Mouse (Mus musculus) midbrain, embryonic 11.5 days (tissue): ENCODE measurements at regions not wholly inside any gene's neighbourhood (a gene's known extent, or its start where the extent isn't known, plus 50 kb on each side); places are given as distances from the start of the nearest gene placed in this dataset.

Source experiments
- ATAC-seq: fragments of 200-750 bp; cut with Nextera tagmentation; 2 replicates; pipeline ENCODE4 v1.8.0; 2017; ENCODE audit warnings: moderate TSS enrichment, moderate library complexity; ENCODE audit not compliant: low FRiP score
- DNase-seq: peaks from one replicate; pipeline ENCODE4 v3.0.0; 2015; ENCODE audit warnings: low spot score; ENCODE audit errors: missing footprints
- H3K27ac ChIP-seq: fragments of 300-500 bp; sonication (generic); 2 replicates; pipeline ENCODE4 v1.5.1; 2014; ENCODE audit warnings: low read depth, low read length
- H3K27me3 ChIP-seq: fragments of 300-500 bp; sonication (generic); 2 replicates; pipeline ENCODE4 v1.6.1; 2014; ENCODE audit warnings: mild to moderate bottlenecking, low read length, moderate library complexity, mixed read lengths; ENCODE audit not compliant: control insufficient read depth, insufficient read depth
- H3K36me3 ChIP-seq: fragments of 300-500 bp; sonication (generic); 2 replicates; pipeline ENCODE4 v1.6.1; 2014; ENCODE audit warnings: mild to moderate bottlenecking, low read length, moderate library complexity, mixed read lengths; ENCODE audit not compliant: control insufficient read depth, insufficient read depth
- H3K4me1 ChIP-seq: fragments of 300-500 bp; sonication (generic); 2 replicates; pipeline ENCODE4 v1.6.1; 2014; ENCODE audit warnings: low read length; ENCODE audit not compliant: control insufficient read depth, insufficient read depth
- H3K4me2 ChIP-seq: fragments of 300-500 bp; sonication (generic); 2 replicates; pipeline ENCODE4 v1.6.1; 2014; ENCODE audit warnings: mild to moderate bottlenecking, moderate library complexity
- H3K4me3 ChIP-seq: fragments of 300-500 bp; sonication (generic); 2 replicates; pipeline ENCODE4 v1.5.1; 2014; ENCODE audit warnings: low read depth, low read length
- H3K9ac ChIP-seq: fragments of 300-500 bp; sonication (generic); 2 replicates; pipeline ENCODE4 v1.6.1; 2014; ENCODE audit warnings: low read length
- H3K9me3 ChIP-seq: fragments of 300-500 bp; sonication (generic); 2 replicates; pipeline ENCODE4 v1.6.1; 2016; ENCODE audit warnings: low read length; ENCODE audit not compliant: control insufficient read depth
- WGBS: fragments of 180-500 bp; shearing (Covaris S2); extraction: QIAGEN DNeasy Blood & Tissue Kit; methylation state at CpG from one replicate; pipeline ENCODE4 v1.1.7; 2014; 5-methylcytosine and 5-hydroxymethylcytosine counted together

DNA sequence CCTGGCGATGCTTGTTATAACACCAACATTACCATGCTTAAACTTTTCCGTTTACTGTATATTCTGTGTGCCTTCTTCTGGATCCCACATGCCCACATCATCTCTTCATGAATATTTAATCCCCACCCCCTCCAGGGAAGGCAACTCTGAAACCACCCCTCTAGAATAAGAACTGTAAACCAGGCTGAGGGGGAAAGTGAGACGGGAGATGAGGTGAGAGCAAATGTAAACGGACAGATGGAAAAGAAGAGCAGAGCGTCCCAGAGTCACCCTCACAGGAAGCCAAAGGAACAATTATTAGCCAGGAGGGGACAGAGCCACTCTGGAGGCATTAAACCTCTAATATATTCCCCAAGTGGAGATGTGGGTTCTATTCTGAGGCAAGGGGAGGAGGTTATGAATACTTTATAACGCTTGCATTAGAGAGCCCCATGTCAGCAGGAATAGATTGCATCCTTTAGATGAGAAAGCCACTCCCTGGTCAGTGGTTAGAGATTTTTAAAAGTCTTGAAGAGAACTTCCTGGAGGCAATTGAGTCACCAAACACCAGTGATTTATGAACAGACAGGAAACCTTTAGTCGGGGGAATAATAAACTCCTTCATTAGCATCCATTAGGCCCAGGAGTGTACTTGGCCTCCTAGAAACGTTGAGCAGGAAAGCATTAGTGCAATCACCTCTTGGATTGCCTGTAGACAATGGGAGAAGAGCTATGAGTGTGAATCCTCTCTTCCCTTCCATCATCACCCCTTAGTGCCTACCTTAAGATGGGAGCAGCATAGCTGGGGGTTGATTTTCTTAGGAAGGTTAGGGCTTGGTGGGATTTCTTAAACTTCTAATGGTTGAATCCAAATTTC lies 220.1 kb downstream of the Elavl2 start:
- Histone ChIP-seq H3K9me3 (no peaks in the 10 kb centered on the region), H3K4me2 (no peak overlapping the region), H3K36me3 (no peaks in the 10 kb centered on the region), H3K9ac (no peak overlapping the region), H3K4me3 (no peak overlapping the region), H3K27ac (no peak overlapping the region), H3K27me3 (no peaks in the 10 kb centered on the region), H3K4me1 (no peaks in the 10 kb centered on the region)
- WGBS, result 82% methylated on average over 8 of the region's 8 CpGs
- DNase-seq, result no peak
- no peak for ATAC-seq

- H3K27ac ChIP-seq, result no peak overlapping the region
- H3K27me3 ChIP-seq, result no peaks in the 10 kb centered on the region
- no peaks in the 10 kb centered on the region for H3K36me3 ChIP-seq
- H3K4me3 ChIP-seq, result no peak overlapping the region
- no peak overlapping the region for H3K9ac ChIP-seq
- H3K9me3 ChIP-seq, result no peaks in the 10 kb centered on the region
- DNase-seq, result no peak
- WGBS, result 60% methylated on average over 11 of the region's 11 CpGs
- H3K4me1 ChIP-seq, result peaks cover 3% of the 10 kb centered on the region
- no peak overlapping the region for H3K4me2 ChIP-seq
- ATAC-seq, result peak; percentile 40; the same call in 1 of the 2 replicates
Measured at GRCm38 (mm10) chr4:91164280-91165121, 236.1 kb downstream of the Elavl2 start.

GRCm38 (mm10) chr4:91157047-91157446 lies 243.5 kb downstream of the Elavl2 start:
- Histone ChIP-seq H3K4me3 (no peak overlapping the region), H3K36me3 (no peaks in the 10 kb centered on the region), H3K27me3 (no peaks in the 10 kb centered on the region), H3K27ac (no peak overlapping the region), H3K9ac (no peak overlapping the region), H3K4me2 (no peak overlapping the region), H3K9me3 (no peaks in the 10 kb centered on the region), H3K4me1 (no peaks in the 10 kb centered on the region)
- DNase-seq (no peak), ATAC-seq (no peak)
- 63% methylated on average over 6 of the region's 7 CpGs for WGBS

DNA sequence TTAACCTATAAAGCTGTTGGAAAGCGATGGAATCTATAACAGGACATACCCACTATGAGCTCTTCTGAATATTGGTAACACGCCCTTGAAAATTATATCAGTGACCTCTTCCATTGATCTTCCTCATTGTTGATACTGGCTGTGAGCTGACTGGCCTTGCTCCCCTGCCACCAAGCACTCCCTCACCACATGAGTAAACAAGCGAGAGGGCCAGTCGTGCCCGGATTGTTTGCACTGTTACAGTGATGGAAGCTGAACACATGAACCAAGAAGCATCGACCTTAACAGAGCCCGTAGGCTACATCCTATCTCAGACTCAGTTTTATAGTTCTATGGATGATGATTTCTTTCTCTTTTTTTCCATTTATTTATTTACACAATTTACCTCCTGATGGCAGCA lies 255.9 kb downstream of the Elavl2 start:
- Histone ChIP-seq H3K27ac (no peak overlapping the region), H3K9me3 (no peaks in the 10 kb centered on the region), H3K4me1 (no peaks in the 10 kb centered on the region), H3K27me3 (no peaks in the 10 kb centered on the region), H3K9ac (no peak overlapping the region), H3K4me3 (no peak overlapping the region), H3K36me3 (no peaks in the 10 kb centered on the region), H3K4me2 (no peak overlapping the region)
- ATAC-seq (peak; percentile 52; the same call in 1 of the 2 replicates), DNase-seq (no peak)
- 79% methylated on average over 7 of the region's 7 CpGs for WGBS

DNA sequence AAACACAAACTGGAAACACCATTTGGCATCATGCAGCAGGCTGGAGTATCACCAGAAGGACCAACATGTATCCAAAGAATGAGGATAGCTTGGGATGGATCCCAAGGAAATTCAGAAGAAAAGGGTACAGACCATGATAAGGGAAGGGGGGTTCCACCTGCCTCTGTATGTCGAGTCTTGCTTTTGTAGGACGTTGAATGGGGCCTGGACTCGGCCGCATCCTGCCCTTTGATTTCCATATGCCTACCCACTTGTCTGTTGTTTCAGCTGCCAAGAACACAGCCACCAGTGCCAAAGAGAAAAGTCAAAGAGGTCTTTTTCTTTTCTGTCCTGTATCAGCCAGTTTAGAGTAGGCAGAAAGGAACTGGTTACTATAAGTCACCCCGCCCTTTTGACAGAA lies 256.7 kb downstream of the Elavl2 start:
- ATAC-seq (no peak), DNase-seq (no peak)
- Histone ChIP-seq H3K4me3 (no peak overlapping the region), H3K27me3 (no peaks in the 10 kb centered on the region), H3K4me2 (no peak overlapping the region), H3K9me3 (no peaks in the 10 kb centered on the region), H3K4me1 (no peaks in the 10 kb centered on the region), H3K9ac (no peak overlapping the region), H3K27ac (no peak overlapping the region), H3K36me3 (no peaks in the 10 kb centered on the region)
- 84% methylated on average over 5 of the region's 5 CpGs for WGBS

DNA sequence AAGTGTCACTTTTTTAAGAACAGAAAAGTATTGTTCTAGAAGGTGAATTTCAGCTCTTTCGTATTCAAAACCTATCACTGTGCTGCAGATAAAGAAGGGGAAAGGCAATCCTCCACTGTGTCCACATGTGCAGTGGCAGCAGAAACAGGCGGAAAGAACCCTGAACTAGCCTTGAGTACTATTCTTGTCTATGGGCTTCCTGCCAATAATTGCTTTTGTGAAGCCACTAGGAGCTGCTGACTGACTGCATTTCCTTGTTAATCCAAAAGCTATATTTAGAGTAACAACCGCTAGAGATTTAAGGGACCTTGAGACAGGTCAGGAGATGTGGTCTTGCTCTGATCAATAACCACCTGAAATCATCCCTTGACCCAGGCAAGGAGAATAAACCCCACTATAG lies 265.3 kb downstream of the Elavl2 start:
- H3K27ac ChIP-seq, result no peak overlapping the region
- H3K4me3 ChIP-seq, result no peak overlapping the region
- no peaks in the 10 kb centered on the region for H3K36me3 ChIP-seq
- DNase-seq (no peak), ATAC-seq (no peak)
- H3K9me3 ChIP-seq, result no peaks in the 10 kb centered on the region
- H3K4me2 ChIP-seq, result no peak overlapping the region
- no peak overlapping the region for H3K9ac ChIP-seq
- no peaks in the 10 kb centered on the region for H3K4me1 ChIP-seq
- no peaks in the 10 kb centered on the region for H3K27me3 ChIP-seq
- 91% methylated on average over 3 of the region's 3 CpGs for WGBS

DNA sequence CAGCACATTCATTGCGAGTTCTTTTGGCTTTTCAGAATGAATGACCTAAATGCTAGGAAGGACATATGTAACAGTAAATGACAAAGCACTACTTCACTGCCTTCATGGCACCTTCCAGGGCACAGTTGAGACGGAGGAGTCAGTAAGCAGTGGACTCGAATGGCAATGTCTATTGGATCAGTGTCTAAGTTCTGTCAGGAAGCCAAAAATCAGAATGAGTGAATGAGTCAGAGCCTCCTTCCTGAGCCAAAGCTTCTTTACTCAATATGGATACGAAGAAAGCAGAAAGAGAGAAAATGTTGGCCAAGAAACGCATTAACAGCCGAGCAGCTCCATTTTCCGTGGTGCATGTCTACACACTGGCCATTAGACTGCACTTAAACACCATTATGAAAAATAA lies 268.3 kb downstream of the Elavl2 start:
- WGBS, result 84% methylated on average over 7 of the region's 7 CpGs
- no peak overlapping the region for H3K9ac ChIP-seq

GRCm38 (mm10) chr4:91120277-91120676 lies 280.3 kb downstream of the Elavl2 start:
- H3K9ac ChIP-seq, result no peak overlapping the region
- no peaks in the 10 kb centered on the region for H3K36me3 ChIP-seq
- DNase-seq (no peak), ATAC-seq (no peak)
- H3K27ac ChIP-seq, result no peak overlapping the region
- no peak overlapping the region for H3K4me3 ChIP-seq
- 78% methylated on average over 4 of the region's 4 CpGs for WGBS
- no peaks in the 10 kb centered on the region for H3K27me3 ChIP-seq
- H3K4me2 ChIP-seq, result no peak overlapping the region
- H3K4me1 ChIP-seq, result no peaks in the 10 kb centered on the region
- H3K9me3 ChIP-seq, result no peaks in the 10 kb centered on the region

More for the DNA sequence above, 268.3 kb downstream of the Elavl2 start:
- Histone ChIP-seq H3K9me3 (no peaks in the 10 kb centered on the region), H3K4me1 (no peaks in the 10 kb centered on the region), H3K36me3 (no peaks in the 10 kb centered on the region), H3K27ac (no peak overlapping the region), H3K4me3 (no peak overlapping the region), H3K4me2 (no peak overlapping the region), H3K27me3 (no peaks in the 10 kb centered on the region)
- ATAC-seq, result no peak
- no peak for DNase-seq
